Mouse (Mus musculus): ENCODE data around the gene Grip2.
A peak's percentile ranks its signal among the peaks of the same experiment; 100 is the strongest.

Grip2 gene

DNA sequence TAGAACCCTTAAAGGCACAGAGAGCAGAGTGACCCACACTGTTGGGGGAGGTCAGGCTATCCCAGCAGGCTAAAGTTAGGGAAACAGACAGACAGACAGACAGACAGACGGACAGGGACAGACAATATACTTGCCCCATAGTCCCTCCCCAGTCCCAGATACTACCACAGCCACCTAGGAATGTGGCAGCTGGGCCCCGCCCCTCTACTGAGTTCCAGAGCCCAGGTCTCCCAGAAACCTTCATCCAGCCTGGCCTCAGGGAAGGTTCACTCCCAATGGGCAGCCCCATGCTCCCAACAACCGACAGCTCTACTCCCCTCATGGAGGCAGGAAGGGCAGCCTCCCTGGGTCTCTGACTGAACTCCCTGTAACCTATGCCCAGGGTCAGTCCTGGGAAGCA lies 31.4 kb downstream of the Grip2 start:
- DNase-seq: no peak

DNA sequence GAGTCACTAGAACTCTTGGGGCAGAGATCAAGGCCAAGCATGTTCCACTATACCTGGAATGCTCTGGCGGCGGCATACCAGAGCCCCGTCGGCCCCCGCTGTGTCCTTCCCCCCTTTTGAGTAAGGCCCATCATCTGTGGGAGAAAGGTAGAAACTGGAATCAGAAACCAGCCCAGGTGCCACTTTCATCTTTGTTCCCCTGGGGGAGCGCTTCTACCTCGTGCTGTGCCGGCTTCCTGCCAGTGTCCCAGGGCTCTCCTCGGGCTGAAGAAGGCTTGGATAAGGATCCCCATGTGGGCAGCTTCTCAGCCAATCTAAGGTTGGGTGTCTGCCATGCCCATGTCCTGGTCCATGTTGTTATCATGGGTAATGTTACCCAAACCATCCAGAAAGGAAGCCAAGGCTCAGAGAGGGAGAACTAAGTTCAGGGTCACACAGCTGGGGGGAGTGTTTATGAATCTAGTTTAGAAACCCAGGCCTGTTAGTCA lies 38.7 kb downstream of the Grip2 start:
- no peak for DNase-seq

DNA sequence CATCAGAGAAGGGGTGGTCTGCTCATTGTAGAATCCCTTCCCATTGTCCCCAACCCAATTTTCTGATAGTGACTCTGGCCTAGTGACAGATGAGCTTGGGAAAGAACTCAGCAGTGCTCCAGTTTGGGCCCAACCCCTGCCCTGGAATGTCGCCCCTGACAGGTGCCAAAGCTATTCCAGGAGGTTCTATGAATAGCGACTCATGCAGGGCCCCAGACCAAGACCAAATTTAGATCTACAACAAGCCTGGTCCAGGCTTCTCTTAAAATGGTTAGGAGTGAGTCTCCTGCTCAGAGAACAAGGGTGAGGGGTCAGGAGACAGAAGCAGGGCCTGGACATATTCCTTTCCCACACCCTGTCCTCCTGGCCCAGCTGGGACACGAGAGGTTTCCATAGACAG lies 42.0 kb downstream of the Grip2 start:
- DNase-seq: no peak

GRCm38 (mm10) chr6:91779206-91779605 lies 47.8 kb downstream of the Grip2 start:
- no peak for DNase-seq

DNA sequence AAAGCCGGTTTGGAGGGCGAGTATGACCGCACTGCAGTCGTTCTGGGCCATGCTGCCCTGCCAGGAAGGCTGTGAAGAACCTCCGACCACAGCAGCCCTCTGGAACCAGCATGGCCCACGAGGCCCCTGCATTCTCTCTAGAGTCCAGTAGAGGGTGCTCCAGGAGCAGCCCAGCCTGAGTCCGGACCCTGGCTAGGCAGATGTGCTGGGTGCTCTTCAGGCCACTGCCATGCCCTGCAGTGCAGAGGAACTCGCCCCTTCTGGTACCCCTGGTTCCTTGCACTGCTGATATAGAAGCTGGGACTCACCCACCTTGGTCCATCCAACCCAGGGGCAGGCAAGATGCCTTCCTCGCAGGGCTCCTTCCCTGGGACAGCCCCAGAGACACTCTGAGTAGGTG lies 50.5 kb downstream of the Grip2 start:
- DNase-seq: peak; percentile 20 to 23

DNA sequence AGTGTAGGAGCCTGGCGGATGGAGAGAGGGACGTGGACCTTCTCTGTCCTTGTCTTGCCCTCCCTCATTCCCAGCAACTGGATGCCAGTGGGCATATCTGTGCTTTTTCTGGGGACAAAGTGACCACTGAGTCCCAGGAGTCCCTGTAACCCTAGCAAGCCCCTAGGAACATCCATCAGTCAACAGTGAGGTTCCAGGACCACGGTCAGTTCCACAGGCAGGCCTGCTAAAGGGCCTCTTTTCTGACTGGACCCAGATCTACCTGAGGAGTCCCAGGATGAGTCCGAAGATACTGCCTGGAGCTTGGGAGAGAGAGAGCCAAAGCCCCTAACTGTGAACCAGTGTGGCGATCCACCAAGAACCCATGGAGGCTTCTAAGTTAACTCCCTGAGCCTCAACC lies 53.1 kb downstream of the Grip2 start:
- DNase-seq: no peak

DNA sequence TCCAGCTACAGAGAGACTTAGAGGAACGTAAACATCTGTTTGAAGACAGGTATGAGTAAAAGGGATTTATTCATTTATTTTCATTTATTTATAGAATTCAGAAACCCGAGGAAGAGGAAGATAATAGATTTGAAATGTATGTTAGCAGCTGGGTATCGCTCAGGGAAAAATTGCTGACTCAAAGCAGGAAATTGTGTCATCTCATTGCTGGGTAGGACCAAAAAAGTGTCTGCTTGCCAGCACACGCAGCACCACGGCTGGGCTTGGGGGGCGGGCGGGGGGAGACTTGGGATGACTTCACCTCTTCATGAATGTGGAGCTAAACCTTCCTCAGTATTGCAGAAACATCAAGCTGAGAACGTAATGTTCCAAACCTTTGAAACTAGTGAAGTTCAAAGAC lies 59.5 kb downstream of the Grip2 start:
- no peak for DNase-seq

DNA sequence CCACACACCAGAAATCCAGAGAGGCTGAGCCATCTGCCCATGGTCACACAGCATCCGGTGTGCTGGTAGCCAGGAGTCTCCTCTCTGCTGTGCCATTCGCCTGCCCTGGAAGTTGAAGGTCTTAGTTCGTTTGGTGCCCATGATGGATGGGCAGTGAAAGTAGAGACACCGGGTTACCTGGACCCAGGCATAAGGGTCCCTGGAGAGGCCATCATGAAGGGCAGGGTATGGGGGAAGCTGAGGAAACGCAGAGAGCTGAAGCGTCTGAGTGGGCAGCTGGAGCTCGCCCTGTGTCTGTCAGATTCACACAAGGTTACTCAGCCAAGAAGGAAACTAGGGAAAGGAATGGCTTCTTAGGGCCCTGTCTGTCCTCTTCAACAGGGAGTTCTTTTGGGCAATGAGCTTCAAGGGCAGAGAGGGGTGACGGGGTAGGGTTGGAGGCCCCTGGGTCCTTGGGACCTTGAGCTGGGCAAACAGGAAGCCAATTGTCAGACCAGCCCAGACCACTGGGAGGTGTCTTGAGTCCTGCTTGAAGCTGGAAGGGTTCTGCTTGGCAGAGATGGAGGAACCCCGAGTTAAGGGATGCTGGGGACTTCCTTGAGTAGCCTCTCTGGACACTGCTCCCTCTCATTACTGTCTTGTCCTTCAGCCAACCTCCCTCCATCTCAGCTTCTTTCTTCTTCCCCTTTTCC lies 64.9 kb downstream of the Grip2 start:
- DNase-seq: no peak

DNA sequence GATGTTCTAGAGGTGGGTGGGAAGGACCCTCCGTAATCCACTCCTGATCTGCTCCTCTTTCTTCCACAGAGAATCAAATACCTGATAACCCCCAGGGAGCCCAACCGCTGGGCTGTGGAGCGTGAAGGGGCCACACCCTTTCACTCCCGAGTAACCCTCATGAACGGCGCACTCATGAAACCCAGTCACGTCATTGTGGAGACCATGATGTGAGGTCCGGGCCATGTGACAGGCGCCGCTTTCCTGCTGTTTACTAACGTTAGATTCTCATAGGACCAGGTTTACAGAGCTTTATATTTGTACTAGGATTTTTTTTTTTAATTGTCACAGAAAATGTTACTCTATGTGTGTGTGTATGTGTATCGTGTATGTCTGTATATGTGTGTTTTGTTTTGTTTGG lies 72.2 kb downstream of the Grip2 start:
- DNase-seq: no peak

DNA sequence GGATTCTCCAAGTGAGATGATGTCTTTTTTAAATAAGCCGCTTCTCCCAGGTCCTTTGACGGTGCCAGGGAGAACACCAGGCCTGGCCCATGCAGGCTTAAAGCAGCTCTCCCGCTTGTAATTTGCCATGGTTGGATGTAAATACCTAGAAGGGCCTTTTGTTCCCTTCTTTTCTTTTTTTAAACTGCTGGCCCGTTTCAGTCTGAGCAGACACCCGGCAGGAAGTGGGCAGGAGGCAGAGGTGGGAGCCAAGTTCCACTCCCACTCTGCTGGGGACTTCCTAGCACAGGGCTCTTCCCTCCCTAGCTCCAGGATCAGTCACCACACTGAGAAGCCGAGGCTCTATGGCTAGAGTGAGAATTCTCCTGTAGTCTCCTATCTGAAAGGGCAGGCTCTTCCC lies 73.0 kb downstream of the Grip2 start:
- no peak for DNase-seq

DNA sequence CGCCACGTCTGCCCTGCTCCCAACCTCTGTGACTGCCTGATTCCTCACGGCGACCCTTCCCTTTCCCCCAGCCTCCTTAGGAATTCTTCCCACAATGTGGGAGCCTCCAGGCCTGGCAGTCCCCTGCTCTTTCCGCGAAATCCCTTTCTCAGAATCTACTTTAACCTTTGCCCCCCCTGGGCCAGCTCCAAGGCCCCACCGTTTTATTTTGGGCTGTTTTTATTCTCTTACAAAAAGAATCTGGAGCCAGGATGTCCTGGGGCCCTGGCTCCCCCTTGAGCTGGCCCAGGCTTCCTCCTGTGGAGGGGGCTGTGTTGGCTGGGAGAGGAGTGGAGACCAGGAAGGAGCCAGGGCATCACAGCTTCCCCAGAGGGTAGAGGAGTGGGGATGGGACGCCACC lies 74.2 kb downstream of the Grip2 start:
- no peak for DNase-seq

DNA sequence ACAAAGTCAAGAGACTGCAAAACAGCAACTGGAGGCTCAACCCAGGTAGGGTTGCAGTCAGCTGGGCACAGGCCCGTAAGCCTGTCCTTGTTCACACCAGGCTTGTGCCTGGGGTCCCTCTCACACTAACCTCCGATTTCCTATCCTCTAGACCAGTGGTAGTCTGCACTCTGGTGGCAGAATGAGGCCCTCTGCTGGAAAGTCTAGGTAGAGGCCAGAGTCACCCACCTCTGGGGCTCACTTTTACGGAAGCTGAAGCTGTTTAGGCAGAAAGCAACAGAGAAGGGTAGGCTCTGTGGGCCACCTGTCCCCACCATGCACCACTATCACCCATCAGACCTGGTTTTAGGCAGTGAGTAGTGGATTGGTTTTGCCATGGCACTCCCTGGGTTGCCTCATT lies 76.1 kb downstream of the Grip2 start:
- no peak for DNase-seq

GRCm38 (mm10) chr6:91746776-91747175 lies 80.3 kb downstream of the Grip2 start:
- DNase-seq: no peak

DNA sequence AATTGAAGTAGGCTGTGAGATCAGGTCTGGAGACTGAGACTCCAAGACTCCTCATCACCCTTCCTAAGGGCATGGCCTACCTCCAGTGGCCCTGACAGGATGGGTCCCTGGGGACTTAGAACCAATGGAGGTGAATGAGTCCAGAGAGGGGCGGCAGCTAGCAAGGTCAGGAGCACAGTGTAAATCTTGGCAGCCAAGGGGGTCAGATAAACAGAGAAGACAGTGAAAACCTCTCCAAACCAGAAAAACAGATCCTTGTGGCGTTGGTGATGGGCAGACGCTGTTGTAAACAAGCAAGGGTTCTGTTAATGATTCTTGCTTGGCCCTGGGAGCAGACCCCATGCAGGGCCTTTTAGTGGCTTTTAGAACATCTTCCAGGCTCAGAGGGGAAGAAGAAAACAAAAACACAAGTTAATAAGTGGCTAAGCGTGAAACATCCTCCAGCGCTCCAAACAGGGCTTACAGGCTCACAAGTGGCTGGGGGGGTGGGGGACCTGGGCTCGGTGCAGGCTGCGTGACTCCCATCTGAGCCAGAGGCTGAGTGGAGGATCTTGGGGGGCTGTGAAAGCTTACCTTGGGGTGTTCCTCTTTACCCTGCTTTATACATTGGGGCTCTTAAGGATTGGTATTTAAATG lies 81.0 kb downstream of the Grip2 start:
- no peak for DNase-seq

DNA sequence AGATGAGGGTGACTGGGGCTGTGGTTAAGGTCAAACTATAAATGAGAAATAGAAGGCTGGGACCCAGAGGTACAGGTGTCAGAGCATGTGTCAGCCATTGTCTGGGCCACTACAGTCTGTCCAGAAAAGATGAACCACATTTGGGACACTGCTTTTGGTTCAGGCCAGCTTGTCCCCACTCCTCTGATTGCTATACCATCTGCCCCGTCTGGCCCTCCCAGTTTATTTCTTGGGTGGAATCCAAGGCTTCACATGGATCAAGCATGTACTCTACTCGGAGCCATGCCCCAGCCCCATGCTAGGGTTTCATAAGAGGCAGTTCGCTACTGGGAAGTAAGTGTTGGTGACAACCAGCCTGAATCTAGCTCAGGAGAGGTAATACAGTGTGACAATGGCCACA lies 81.8 kb downstream of the Grip2 start:
- DNase-seq: no peak

- DNase-seq: no peak
These were observed 83.2 kb downstream of the Grip2 start for GRCm38 (mm10) chr6:91743886-91744285.

DNA sequence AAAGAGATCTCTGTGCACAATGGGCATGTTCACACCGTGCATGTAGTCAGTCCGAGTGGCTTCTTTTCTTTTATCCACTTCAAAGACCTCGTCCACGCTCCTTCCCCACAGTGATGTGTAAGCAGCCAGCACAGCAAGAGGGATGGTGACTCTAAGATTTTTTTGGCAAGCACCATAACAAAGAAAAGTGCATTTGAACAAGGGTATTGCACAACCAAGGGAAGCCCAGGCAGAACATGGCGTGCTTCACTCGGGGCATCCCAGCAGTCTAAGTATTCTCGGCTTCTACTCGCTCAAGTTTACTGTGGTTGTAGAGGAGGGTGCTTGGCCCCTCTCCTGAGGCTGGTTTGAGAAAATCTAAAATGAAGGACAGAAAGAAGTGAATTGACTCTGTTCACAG lies 84.1 kb downstream of the Grip2 start:
- no peak for DNase-seq

DNA sequence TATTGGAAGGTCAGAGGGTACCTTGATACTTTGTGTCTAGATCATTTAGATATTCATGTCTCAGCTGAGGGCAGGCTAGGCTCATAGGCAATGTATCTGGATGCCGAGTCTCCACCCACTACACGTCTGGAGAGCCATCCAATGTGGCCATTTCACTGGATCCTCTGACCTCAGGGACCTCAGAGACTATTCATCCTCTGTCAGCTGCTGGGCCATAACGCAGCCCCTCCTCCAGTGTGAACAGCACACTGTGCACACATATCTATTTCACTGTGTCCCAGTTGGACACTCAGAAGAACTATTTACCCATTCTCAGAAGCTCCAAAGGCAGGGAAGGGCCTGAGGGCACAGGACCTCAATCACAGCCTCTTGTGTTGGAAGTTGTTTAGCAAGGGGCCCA lies 84.6 kb downstream of the Grip2 start:
- no peak for DNase-seq

- peak; percentile 44 to 50 for DNase-seq
These were observed 86.0 kb downstream of the Grip2 start for GRCm38 (mm10) chr6:91741046-91741445.

GRCm38 (mm10) chr6:91738058-91738457 lies 89.0 kb downstream of the Grip2 start:
- DNase-seq: peak; percentile 68 to 80

DNA sequence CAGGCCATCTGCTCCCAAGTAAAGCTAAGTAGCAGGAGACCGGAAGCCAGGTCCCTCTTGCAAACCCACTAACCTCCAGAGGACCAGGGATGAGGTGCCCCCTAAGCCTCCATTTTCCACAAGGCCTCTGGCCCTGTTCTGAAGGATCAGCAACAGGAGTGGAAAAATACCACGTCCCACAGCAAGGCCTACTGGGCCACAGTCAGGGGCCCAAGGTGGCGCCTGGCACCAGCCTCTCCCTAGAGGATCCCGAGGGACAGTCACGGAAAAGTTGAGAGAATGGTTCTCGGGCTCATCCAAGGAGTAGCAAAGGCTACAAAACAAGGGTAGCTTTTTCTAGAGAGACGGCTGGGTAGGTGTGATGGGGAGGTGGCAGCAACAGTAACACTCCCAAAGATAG lies 89.6 kb downstream of the Grip2 start:
- DNase-seq: no peak

DNA sequence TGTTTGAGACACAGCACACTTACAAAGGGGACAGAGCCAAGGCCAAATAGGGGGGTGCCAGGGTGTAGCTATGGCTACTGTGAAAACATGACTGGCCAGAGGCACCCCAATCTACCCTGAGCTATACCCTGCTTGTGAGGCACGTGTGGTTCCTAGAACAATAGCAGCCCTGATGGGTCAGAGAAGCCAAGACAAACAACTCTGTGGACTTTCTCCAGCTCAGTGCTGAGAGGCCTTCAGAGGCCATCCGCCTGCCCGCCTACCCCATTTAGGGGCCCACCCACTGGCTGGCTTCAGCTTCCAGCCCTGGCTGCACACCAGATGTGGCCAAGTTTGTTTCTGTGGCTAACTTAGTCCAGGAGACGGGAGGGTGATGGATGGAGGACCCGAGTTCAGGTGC lies 90.6 kb downstream of the Grip2 start:
- DNase-seq: peak; percentile 86 to 92

DNA sequence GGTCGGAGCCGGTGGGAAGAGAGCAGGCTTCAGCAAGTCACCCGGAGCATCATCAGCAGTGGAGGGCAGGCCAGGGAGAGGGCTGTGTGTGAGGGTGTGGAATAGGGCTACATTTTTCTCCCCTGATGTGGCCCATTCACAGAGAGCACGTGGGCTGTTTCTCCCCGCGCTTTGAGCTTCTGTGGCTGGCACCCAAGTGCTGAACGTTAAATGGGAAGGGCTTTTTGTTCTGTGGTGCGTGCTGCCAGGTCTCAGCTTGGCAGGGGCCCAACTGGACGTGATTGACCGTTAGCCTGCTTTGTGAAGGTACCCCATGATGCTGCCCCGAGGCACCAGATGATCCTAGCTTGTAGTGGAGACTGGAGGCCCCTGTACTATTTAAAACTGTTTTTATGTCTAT lies 94.9 kb downstream of the Grip2 start:
- no peak for DNase-seq

DNA sequence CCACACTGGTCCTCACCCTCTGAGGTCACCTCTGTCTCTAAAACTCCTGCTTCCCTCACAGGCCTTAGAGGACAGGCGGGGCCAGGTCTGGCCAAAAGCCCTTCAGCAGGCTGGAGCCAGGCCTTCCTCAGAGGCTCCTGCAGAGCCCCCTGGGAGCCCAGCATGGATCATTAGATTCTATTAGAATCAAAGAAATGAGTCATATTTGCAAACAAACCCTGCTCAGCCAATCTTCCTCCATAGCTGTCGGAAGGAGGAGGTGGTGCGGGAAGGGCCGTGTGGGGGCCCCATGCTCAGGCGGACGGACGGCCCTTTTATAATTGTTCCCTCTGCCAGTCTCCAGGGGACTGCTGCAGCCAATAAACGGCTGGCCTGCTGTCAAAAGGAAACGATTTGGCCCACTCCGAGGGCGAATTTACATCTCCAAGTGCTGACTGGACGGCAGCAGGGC lies 97.3 kb downstream of the Grip2 start:
- peak; percentile 78 to 80 for DNase-seq

Data from lung, adult 18-20 months (tissue).